Mouse (Mus musculus) lung, adult 2 months (tissue): Measurements from ENCODE around the gene Leprot.

Experiments used
- CTCF ChIP-seq: fragments of 200-500 bp; IDR thresholded peaks from 2 replicates; pipeline ENCODE4 v1.5.1; 2011; ENCODE audit warnings: mild to moderate bottlenecking, low read length, control low read depth; ENCODE audit not compliant: insufficient read depth
- POLR2A ChIP-seq: fragments of 200-500 bp; IDR thresholded peaks from 2 replicates; pipeline ENCODE4 v1.6.1; 2011; ENCODE audit warnings: low read depth, mild to moderate bottlenecking, control low read depth, low read length, borderline replicate concordance; ENCODE audit errors: extremely low read depth

DNA sequence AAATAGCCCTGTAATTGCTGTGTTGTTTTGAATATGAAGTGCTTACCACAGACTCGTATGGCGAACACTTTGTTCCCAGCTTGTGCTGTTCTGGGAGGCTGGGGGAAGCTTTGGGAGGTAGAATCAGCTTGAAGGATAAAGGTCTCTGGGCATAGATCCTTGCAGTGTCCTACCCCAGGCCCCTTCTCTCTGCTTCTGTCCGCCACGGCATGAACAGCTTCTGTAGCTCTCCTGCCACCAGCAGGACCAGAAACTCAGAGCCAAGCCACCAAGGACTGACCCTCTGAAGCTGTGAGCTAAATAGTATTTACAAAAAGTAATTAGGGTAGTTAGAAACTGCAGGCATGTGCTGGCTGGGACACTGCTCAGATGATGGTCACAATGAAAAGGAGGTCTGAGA lies 17.2 kb downstream of the Leprot start:
- no peak for TF ChIP-seq CTCF
- TF ChIP-seq POLR2A, result no peak
